Mouse (Mus musculus) spleen, adult 2 months (tissue): ENCODE measurements around the gene Gas1.

Experiments
- CTCF ChIP-seq: fragments of 200-500 bp; IDR thresholded peaks from 2 replicates; pipeline ENCODE4 v1.5.1; 2011; ENCODE audit warnings: mild to moderate bottlenecking, inconsistent platforms; ENCODE audit not compliant: insufficient read depth, insufficient read length, insufficient replicate concordance; ENCODE audit errors: extremely low read depth
- POLR2A ChIP-seq: fragments of 200-500 bp; IDR thresholded peaks from 2 replicates; pipeline ENCODE4 v1.6.1; 2011; ENCODE audit warnings: low read depth, low read length, inconsistent platforms

- TF ChIP-seq POLR2A (no peak), CTCF (no peak)
These were observed 2.2 kb downstream of the Gas1 start for GRCm38 (mm10) chr13:60174953-60175352.
